Mouse (Mus musculus): Measurements from ENCODE around the gene Ahcyl1.
A peak's percentile ranks its signal among the peaks of the same experiment; 100 is the strongest.

The Ahcyl1 gene

GRCm38 (mm10) chr3:107703675-107704370, 7.5 kb upstream of the Ahcyl1 start:
- DNase-seq (ENCODE audit: low read depth, low spot score) = no peak

- peak; percentile 51 for DNase-seq (ENCODE audit: low read depth, low spot score)
These were observed 5.5 kb upstream of the Ahcyl1 start for GRCm38 (mm10) chr3:107701767-107702394.

GRCm38 (mm10) chr3:107700625-107701024, 4.3 kb upstream of the Ahcyl1 start:
- no peak for DNase-seq (ENCODE audit: low read depth, low spot score)

GRCm38 (mm10) chr3:107696910-107697309, 550 bp upstream of the Ahcyl1 start:
- DNase-seq (ENCODE audit: low read depth, low spot score) = no peak

GRCm38 (mm10) chr3:107695219-107695947, 977 bp downstream of the Ahcyl1 start:
- peak; percentile 49 for DNase-seq (ENCODE audit: low read depth, low spot score)

GRCm38 (mm10) chr3:107694256-107694900, 2.0 kb downstream of the Ahcyl1 start:
- no peak for DNase-seq (ENCODE audit: low read depth, low spot score)

- no peak for DNase-seq (ENCODE audit: low read depth, low spot score)
These were observed 6.0 kb downstream of the Ahcyl1 start for GRCm38 (mm10) chr3:107690366-107690765.

GRCm38 (mm10) chr3:107689245-107689644, 7.1 kb downstream of the Ahcyl1 start:
- no peak for DNase-seq (ENCODE audit: low read depth, low spot score)

- peak; percentile 72 for DNase-seq (ENCODE audit: low read depth, low spot score)
These were observed 8.1 kb downstream of the Ahcyl1 start for GRCm38 (mm10) chr3:107688236-107688635.

- peak; percentile 73 for DNase-seq (ENCODE audit: low read depth, low spot score)
These were observed 9.9 kb downstream of the Ahcyl1 start for GRCm38 (mm10) chr3:107686276-107686977.

GRCm38 (mm10) chr3:107685652-107686051, 10.7 kb downstream of the Ahcyl1 start:
- no peak for DNase-seq (ENCODE audit: low read depth, low spot score)

GRCm38 (mm10) chr3:107683587-107683986, 12.8 kb downstream of the Ahcyl1 start:
- no peak for DNase-seq (ENCODE audit: low read depth, low spot score)

GRCm38 (mm10) chr3:107680790-107681576, 15.4 kb downstream of the Ahcyl1 start:
- peak; percentile 53 for DNase-seq (ENCODE audit: low read depth, low spot score)

GRCm38 (mm10) chr3:107671509-107671908, 24.9 kb downstream of the Ahcyl1 start:
- DNase-seq (ENCODE audit: low read depth, low spot score) = no peak

GRCm38 (mm10) chr3:107670500-107670899, 25.9 kb downstream of the Ahcyl1 start:
- DNase-seq (ENCODE audit: low read depth, low spot score) = no peak

GRCm38 (mm10) chr3:107668786-107669185, 27.6 kb downstream of the Ahcyl1 start:
- no peak for DNase-seq (ENCODE audit: low read depth, low spot score)

- no peak for DNase-seq (ENCODE audit: low read depth, low spot score)
These were observed 28.9 kb downstream of the Ahcyl1 start for GRCm38 (mm10) chr3:107667426-107667825.

- DNase-seq (ENCODE audit: low read depth, low spot score) = no peak
These were observed 31.7 kb downstream of the Ahcyl1 start for GRCm38 (mm10) chr3:107664641-107665040.

- DNase-seq (ENCODE audit: low read depth, low spot score) = peak; percentile 50
These were observed 37.4 kb downstream of the Ahcyl1 start for GRCm38 (mm10) chr3:107659000-107659399.

- DNase-seq (ENCODE audit: low read depth, low spot score) = peak; percentile 27
These were observed 39.5 kb downstream of the Ahcyl1 start for GRCm38 (mm10) chr3:107656888-107657287.

GRCm38 (mm10) chr3:107656151-107656550, 40.2 kb downstream of the Ahcyl1 start:
- DNase-seq (ENCODE audit: low read depth, low spot score) = peak; percentile 72

Data from 3T3-L1 (cell line).